Mouse (Mus musculus) heart, postnatal 14 days (tissue): ENCODE results near the gene Ninj1. TPM values are rescaled to one million over a fixed set of nuclear protein-coding genes. Genes with fewer than 3 reads are reported as not detected.

ENCODE experiments used
- DNase-seq, 2 experiments: peaks; one replicate each; pipeline ENCODE4 v3.0.0; 2021 to 2022
- intact Hi-C: fragments of 180-260 bp; cut with DNase I; formaldehyde crosslinking; loops from one replicate; pipeline ENCODE4 v1.15.1; 2025
- total RNA-seq, 2 experiments: library from RNA; stranded (reverse); gene quantifications; 2 replicates each; pipeline ENCODE4 v1.2.3; 2021

Gene Ninj1
- total RNA-seq, 2 experiments from 2014 or later = 99.0 to 112 TPM

GRCm38 (mm10) chr13:49216808-49217561 lies 29.7 kb downstream of the Ninj1 start:
- intact Hi-C loops = loop anchor here (10.0 kb wide), 2 partner anchors 158 to 438 kb away; partner anchors contain the start of genes Cenpp and Nol8
- DNase-seq = no peak

GRCm38 (mm10) chr13:49218651-49219050 lies 31.4 kb downstream of the Ninj1 start:
- intact Hi-C loops = loop anchor here (10.0 kb wide), 2 partner anchors 156 to 436 kb away; partner anchors contain the start of genes Cenpp and Nol8
- no peak for DNase-seq

GRCm38 (mm10) chr13:49219367-49219766 lies 32.1 kb downstream of the Ninj1 start:
- intact Hi-C loops = loop anchor here (10.0 kb wide), 2 partner anchors 155 to 435 kb away; partner anchors contain the start of genes Cenpp and Nol8
- no peak for DNase-seq

GRCm38 (mm10) chr13:49220912-49221311 lies 33.6 kb downstream of the Ninj1 start:
- intact Hi-C loops = no loop called here
- DNase-seq = no peak

GRCm38 (mm10) chr13:49224314-49224713 lies 37.0 kb downstream of the Ninj1 start:
- DNase-seq = no peak
- intact Hi-C loops = no loop called here

GRCm38 (mm10) chr13:49224729-49225128 lies 37.4 kb downstream of the Ninj1 start:
- intact Hi-C loops = no loop called here

GRCm38 (mm10) chr13:49225159-49225558 lies 37.9 kb downstream of the Ninj1 start:
- intact Hi-C loops = no loop called here
- no peak for DNase-seq

More at GRCm38 (mm10) chr13:49224729-49225128, 37.4 kb downstream of the Ninj1 start:
- no peak for DNase-seq

GRCm38 (mm10) chr13:49225633-49226032 lies 38.3 kb downstream of the Ninj1 start:
- intact Hi-C loops = no loop called here
- no peak for DNase-seq

GRCm38 (mm10) chr13:49233792-49234572 lies 46.7 kb downstream of the Ninj1 start:
- intact Hi-C loops = no loop called here
- DNase-seq = no peak

GRCm38 (mm10) chr13:49234711-49235110 lies 47.4 kb downstream of the Ninj1 start:
- DNase-seq = no peak
- intact Hi-C loops = no loop called here

GRCm38 (mm10) chr13:49237617-49238016 lies 50.3 kb downstream of the Ninj1 start:
- no peak for DNase-seq
- intact Hi-C loops = no loop called here

GRCm38 (mm10) chr13:49238737-49239136 lies 51.5 kb downstream of the Ninj1 start:
- DNase-seq = no peak
- intact Hi-C loops = no loop called here

GRCm38 (mm10) chr13:49242321-49243065 lies 55.2 kb downstream of the Ninj1 start:
- intact Hi-C loops = no loop called here
- peak in 1 of 2 experiments; percentile 28 for DNase-seq

GRCm38 (mm10) chr13:49243492-49243891 lies 56.2 kb downstream of the Ninj1 start:
- DNase-seq = no peak
- intact Hi-C loops = no loop called here

GRCm38 (mm10) chr13:49245251-49245650 lies 58.0 kb downstream of the Ninj1 start:
- intact Hi-C loops = no loop called here
- no peak for DNase-seq

Other genes with a start within 250 kb of the Ninj1 start
- gene Fam120a, start 219.5 kb upstream of the Ninj1 start, total RNA-seq = 100 to 1,000 TPM; 107 to 109 TPM
- 10 to 100 TPM; 40.3 to 60.0 TPM for gene Wnk2, start 39.5 kb upstream of the Ninj1 start, total RNA-seq
- gene Card19, start 28.6 kb downstream of the Ninj1 start, total RNA-seq = 100 to 1,000 TPM; 131 to 138 TPM
- under 1 TPM; 0.33 to 0.49 TPM for gene Susd3, start 61.2 kb downstream of the Ninj1 start, total RNA-seq
- 1 to 10 TPM in 1 of 2 experiments, under 1 TPM in 1; 0.79 to 1.5 TPM for gene Fgd3, start 132.8 kb downstream of the Ninj1 start, total RNA-seq
- 10 to 100 TPM; 72.1 to 77.7 TPM for gene Bicd2, start 154.1 kb downstream of the Ninj1 start, total RNA-seq
- 1 to 10 TPM; 7.1 to 7.4 TPM for gene Ippk, start 233.8 kb downstream of the Ninj1 start, total RNA-seq